Mouse (Mus musculus) embryonic facial prominence, embryonic 15.5 days (tissue): ENCODE results near the gene Sprr2j-ps. TPM values are rescaled to one million over a fixed set of nuclear protein-coding genes. Genes with fewer than 3 reads are reported as not detected.

Source experiments
- ATAC-seq: fragments of 200-750 bp; cut with Nextera tagmentation; 2 replicates; pipeline ENCODE4 v1.8.0; 2017; ENCODE audit warnings: low read depth, moderate TSS enrichment; ENCODE audit not compliant: insufficient number of reproducible peaks, low FRiP score, low TSS enrichment
- H3K27ac ChIP-seq: fragments of 300-500 bp; sonication (generic); replicated peaks from 2 replicates; pipeline ENCODE4 v1.5.1; 2015; ENCODE audit warnings: mild to moderate bottlenecking, inconsistent platforms
- H3K27me3 ChIP-seq: fragments of 300-500 bp; sonication (generic); 2 replicates; pipeline ENCODE4 v1.6.1; 2015; ENCODE audit warnings: inconsistent platforms
- H3K36me3 ChIP-seq: fragments of 300-500 bp; sonication (generic); 2 replicates; pipeline ENCODE4 v1.6.1; 2015; ENCODE audit warnings: mild to moderate bottlenecking, inconsistent platforms
- H3K4me1 ChIP-seq: fragments of 300-500 bp; sonication (generic); 2 replicates; pipeline ENCODE4 v1.6.1; 2015; ENCODE audit warnings: inconsistent platforms
- H3K4me2 ChIP-seq: fragments of 300-500 bp; sonication (generic); replicated peaks from 2 replicates; pipeline ENCODE4 v1.6.1; 2015; ENCODE audit warnings: mild to moderate bottlenecking, inconsistent platforms
- H3K4me3 ChIP-seq: fragments of 300-500 bp; sonication (generic); replicated peaks from 2 replicates; pipeline ENCODE4 v1.5.1; 2015; ENCODE audit warnings: mild to moderate bottlenecking, inconsistent platforms
- H3K9ac ChIP-seq: fragments of 300-500 bp; sonication (generic); 2 replicates; pipeline ENCODE4 v1.6.1; 2015; ENCODE audit warnings: inconsistent platforms
- H3K9me3 ChIP-seq: fragments of 300-500 bp; sonication (generic); replicated peaks from 2 replicates; pipeline ENCODE4 v1.6.1; 2016; ENCODE audit warnings: inconsistent platforms
- polyA plus RNA-seq: library from polyadenylated mRNA; unstranded; fragments of >200 nt; fragmentation: Nextera tagmentation; extraction: Ambion mirVana; gene quantifications from 2 replicates; pipeline ENCODE4 v1.2.1, GENCODE M21; 2015

The Sprr2j-ps gene
- polyA plus RNA-seq, 1 experiment from 2014 or later, result not detected

- Histone ChIP-seq H3K27ac (no peak overlapping the region), H3K4me3 (no peak overlapping the region), H3K27me3 (no peaks in the 10 kb centered on the region), H3K36me3 (no peaks in the 10 kb centered on the region), H3K9me3 (no peaks in the 10 kb centered on the region), H3K9ac (no peak overlapping the region), H3K4me2 (no peak overlapping the region), H3K4me1 (no peaks in the 10 kb centered on the region)
- ATAC-seq, result no peak
These were observed 49.5 kb downstream of the Sprr2j-ps start for GRCm38 (mm10) chr3:92467424-92467823.

Other genes with a start within 250 kb of the Sprr2j-ps start
- 0.12 TPM in 1 of 2 replicates, not detected in the other for gene Sprr2a1, start 202.3 kb upstream of the Sprr2j-ps start, polyA plus RNA-seq
- gene Sprr2a2, start 202.2 kb upstream of the Sprr2j-ps start, polyA plus RNA-seq, result 2.5 and 6.2 TPM in 2 replicates
- gene Sprr2a3, start 132.7 kb upstream of the Sprr2j-ps start, polyA plus RNA-seq, result 0.39 TPM in 1 of 2 replicates, not detected in the other
- 0.29 TPM in 1 of 2 replicates, not detected in the other for gene Sprr2b, start 101.5 kb upstream of the Sprr2j-ps start, polyA plus RNA-seq
- gene Sprr2d, start 78.9 kb upstream of the Sprr2j-ps start, polyA plus RNA-seq, result not detected in 2 replicates
- gene Sprr2e, start 65.9 kb upstream of the Sprr2j-ps start, polyA plus RNA-seq, result not detected in 2 replicates
- not detected in 2 replicates for gene Sprr2f, start 52.9 kb upstream of the Sprr2j-ps start, polyA plus RNA-seq
- gene Sprr2h, start 32.4 kb upstream of the Sprr2j-ps start, polyA plus RNA-seq, result 1.5 and 4.6 TPM in 2 replicates
- 0.29 TPM in 1 of 2 replicates, not detected in the other for gene Sprr2i, start 10.1 kb upstream of the Sprr2j-ps start, polyA plus RNA-seq
- gene Gm9774, start 11.3 kb downstream of the Sprr2j-ps start, polyA plus RNA-seq, result 8.5 and 21.1 TPM in 2 replicates
- 1.2 TPM in 2 replicates for gene Sprr2k, start 14.5 kb downstream of the Sprr2j-ps start, polyA plus RNA-seq
- gene Sprr1b, start 20.7 kb downstream of the Sprr2j-ps start, polyA plus RNA-seq, result 50.3 and 55.6 TPM in 2 replicates
- 27.2 and 28.3 TPM in 2 replicates for gene Sprr3, start 40.6 kb downstream of the Sprr2j-ps start, polyA plus RNA-seq
- 303 and 332 TPM in 2 replicates for gene Sprr1a, start 67.8 kb downstream of the Sprr2j-ps start, polyA plus RNA-seq
- 2.3 and 6.7 TPM in 2 replicates for gene Sprr4, start 82.4 kb downstream of the Sprr2j-ps start, polyA plus RNA-seq
- gene 2310046K23Rik, start 116.4 kb downstream of the Sprr2j-ps start, polyA plus RNA-seq, result 5.0 and 5.6 TPM in 2 replicates
- 11.6 and 13.2 TPM in 2 replicates for gene Ivl, start 155.7 kb downstream of the Sprr2j-ps start, polyA plus RNA-seq
- gene Smcp, start 170.9 kb downstream of the Sprr2j-ps start, polyA plus RNA-seq, result not detected in 2 replicates
- 0.89 and 1.1 TPM in 2 replicates for gene 2210017I01Rik, start 189.4 kb downstream of the Sprr2j-ps start, polyA plus RNA-seq
- 7.3 TPM in 2 replicates for gene Lce6a, start 203.6 kb downstream of the Sprr2j-ps start, polyA plus RNA-seq
- 6.2 and 8.1 TPM in 2 replicates for gene Lce1a1, start 230.2 kb downstream of the Sprr2j-ps start, polyA plus RNA-seq
- 2.0 and 2.4 TPM in 2 replicates for gene Lce1b, start 238.8 kb downstream of the Sprr2j-ps start, polyA plus RNA-seq